Mouse (Mus musculus) liver, embryonic 11.5 days (tissue): ENCODE measurements at regions not wholly inside any gene's neighbourhood (a gene's known extent, or its start where the extent isn't known, plus 50 kb on each side); places are given as distances from the start of the nearest gene placed in this dataset.

Experiments used
- ATAC-seq: fragments of 200-750 bp; cut with Nextera tagmentation; replicated peaks from 2 replicates; pipeline ENCODE4 v1.8.0; 2017; ENCODE audit warnings: moderate number of reproducible peaks, mild to moderate bottlenecking, moderate TSS enrichment, moderate library complexity; ENCODE audit not compliant: low FRiP score
- DNase-seq: peaks from one replicate; pipeline ENCODE4 v3.0.0-alpha.2; 2017; ENCODE audit warnings: low spot score
- H3K27ac ChIP-seq: fragments of 300-500 bp; sonication (generic); 2 replicates; pipeline ENCODE4 v1.5.1; 2014; ENCODE audit warnings: mild to moderate bottlenecking, low read depth, low read length, control low read depth
- H3K27me3 ChIP-seq: fragments of 300-500 bp; sonication (generic); replicated peaks from 2 replicates; pipeline ENCODE4 v1.6.1; 2014; ENCODE audit warnings: low read length, mixed read lengths; ENCODE audit not compliant: control insufficient read depth, insufficient read depth
- H3K36me3 ChIP-seq: fragments of 300-500 bp; sonication (generic); 2 replicates; pipeline ENCODE4 v1.6.1; 2014; ENCODE audit warnings: mild to moderate bottlenecking, low read length, moderate library complexity, mixed read lengths; ENCODE audit not compliant: control insufficient read depth, insufficient read depth
- H3K4me1 ChIP-seq: fragments of 300-500 bp; sonication (generic); replicated peaks from 2 replicates; pipeline ENCODE4 v1.6.1; 2014; ENCODE audit warnings: low read length, mixed read lengths; ENCODE audit not compliant: control insufficient read depth, insufficient read depth
- H3K4me2 ChIP-seq: fragments of 300-500 bp; sonication (generic); 2 replicates; pipeline ENCODE4 v1.6.1; 2014; ENCODE audit warnings: mild to moderate bottlenecking, control low read depth, moderate library complexity
- H3K4me3 ChIP-seq: fragments of 300-500 bp; sonication (generic); 2 replicates; pipeline ENCODE4 v1.5.1; 2014; ENCODE audit warnings: low read depth, low read length, control low read depth
- H3K9ac ChIP-seq: fragments of 300-500 bp; sonication (generic); 2 replicates; pipeline ENCODE4 v1.6.1; 2014; ENCODE audit warnings: low read depth, low read length, control low read depth
- H3K9me3 ChIP-seq: fragments of 300-500 bp; sonication (generic); 2 replicates; pipeline ENCODE4 v1.6.1; 2016; ENCODE audit warnings: low read length, inconsistent platforms, mixed read lengths; ENCODE audit not compliant: control insufficient read depth
- WGBS: fragments of 180-500 bp; shearing (Covaris S2); extraction: QIAGEN DNeasy Blood & Tissue Kit; methylation state at CpG from one replicate; pipeline ENCODE4 v1.1.7; 2014; 5-methylcytosine and 5-hydroxymethylcytosine counted together

DNA sequence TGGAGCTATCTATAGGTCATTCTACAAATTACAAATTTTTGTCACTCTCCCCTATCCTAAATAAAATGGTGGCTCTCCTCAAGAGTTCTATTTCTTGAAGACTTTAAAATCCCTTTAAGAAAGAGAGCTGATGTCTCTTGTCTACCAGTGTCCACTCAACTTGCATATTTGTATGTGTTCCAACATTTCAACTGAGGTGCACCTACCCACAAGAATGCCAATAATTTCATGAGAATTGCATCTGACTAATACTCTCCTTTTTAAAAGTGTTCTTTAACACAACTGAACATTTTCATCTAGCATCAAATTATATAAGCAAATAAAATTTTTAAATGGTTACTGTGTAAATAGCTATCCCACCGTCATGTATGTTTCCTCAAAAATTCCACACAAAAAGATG, 206.3 kb upstream of the Nat3 start:
- no peak overlapping the region for H3K9ac ChIP-seq
- no peak for ATAC-seq
- H3K4me2 ChIP-seq = no peak overlapping the region
- H3K36me3 ChIP-seq = no peaks in the 10 kb centered on the region
- H3K27me3 ChIP-seq = no peaks in the 10 kb centered on the region
- no peaks in the 10 kb centered on the region for H3K4me1 ChIP-seq
- no peak overlapping the region for H3K27ac ChIP-seq
- H3K4me3 ChIP-seq = no peak overlapping the region
- 92% methylated on average over 1 of the region's 1 CpGs for WGBS
- DNase-seq = no peak
- H3K9me3 ChIP-seq = no peaks in the 10 kb centered on the region

DNA sequence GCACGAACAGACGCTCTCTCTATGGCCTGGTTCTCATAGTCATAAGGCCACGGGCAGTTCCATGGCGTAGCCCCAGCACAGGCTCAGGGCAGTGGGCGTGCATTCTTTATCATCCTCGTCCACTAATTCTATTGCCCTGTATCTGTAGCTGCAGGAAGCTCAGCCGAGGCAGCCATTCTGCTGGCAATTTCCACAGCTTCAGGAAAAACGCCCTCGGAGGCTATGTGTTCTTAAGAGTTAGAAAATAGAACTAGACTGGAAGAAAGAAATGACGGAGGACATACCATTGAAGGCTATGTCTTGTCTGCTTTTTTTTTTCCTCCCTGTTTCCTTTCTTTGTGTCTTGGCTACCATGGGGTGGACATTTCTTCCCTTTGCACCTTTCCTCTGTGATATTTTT, 205.0 kb upstream of the Nat3 start:
- Histone ChIP-seq H3K9me3 (no peaks in the 10 kb centered on the region), H3K4me2 (no peak overlapping the region), H3K27me3 (no peaks in the 10 kb centered on the region), H3K9ac (no peak overlapping the region), H3K4me1 (no peaks in the 10 kb centered on the region), H3K27ac (no peak overlapping the region), H3K36me3 (no peaks in the 10 kb centered on the region), H3K4me3 (no peak overlapping the region)
- DNase-seq (no peak), ATAC-seq (no peak)
- 85% methylated on average over 10 of the region's 10 CpGs for WGBS

DNA sequence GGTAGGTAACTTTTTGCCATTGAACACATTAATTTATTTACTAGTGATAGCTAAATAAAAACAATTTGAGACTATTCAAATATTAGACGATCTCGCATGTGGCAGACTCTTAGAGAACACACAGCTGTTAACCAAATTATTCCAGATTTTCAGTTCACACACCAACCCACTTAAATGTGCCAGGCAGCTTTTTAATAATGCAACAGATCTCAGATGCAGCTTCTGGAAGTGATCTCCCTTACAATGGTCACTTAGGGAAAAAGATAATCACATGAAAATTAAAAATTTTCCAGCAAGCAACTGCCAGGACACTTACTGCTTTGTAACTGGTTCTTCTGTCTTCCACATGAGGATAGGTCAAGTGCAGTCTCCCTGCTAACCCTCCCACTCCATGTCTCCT, 203.1 kb upstream of the Nat3 start:
- WGBS = 99% methylated on average over 2 of the region's 2 CpGs
- DNase-seq (no peak), ATAC-seq (no peak)
- Histone ChIP-seq H3K27me3 (no peaks in the 10 kb centered on the region), H3K9ac (no peak overlapping the region), H3K4me3 (no peak overlapping the region), H3K27ac (no peak overlapping the region), H3K4me2 (no peak overlapping the region), H3K36me3 (no peaks in the 10 kb centered on the region), H3K9me3 (no peaks in the 10 kb centered on the region), H3K4me1 (no peaks in the 10 kb centered on the region)

DNA sequence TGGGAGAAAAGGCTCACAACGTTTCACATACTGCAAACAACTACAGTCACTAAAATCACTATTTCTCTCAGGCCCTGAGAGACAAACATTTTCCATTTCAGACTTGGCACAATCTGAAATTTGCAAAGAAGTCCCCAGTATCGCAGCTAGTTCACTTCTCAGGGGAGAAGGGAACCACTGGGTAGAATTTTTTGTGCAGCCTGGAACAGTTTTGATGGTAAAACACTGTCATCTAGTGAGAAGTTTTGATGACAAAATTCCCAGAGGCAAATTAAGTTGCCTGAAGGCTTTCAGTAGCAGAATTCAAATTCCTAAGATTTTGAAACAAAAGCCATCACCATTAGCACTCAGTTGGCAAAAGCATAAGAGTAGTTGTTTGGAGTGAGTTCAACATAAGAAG, 195.2 kb upstream of the Nat3 start:
- H3K4me1 ChIP-seq = no peaks in the 10 kb centered on the region

DNA sequence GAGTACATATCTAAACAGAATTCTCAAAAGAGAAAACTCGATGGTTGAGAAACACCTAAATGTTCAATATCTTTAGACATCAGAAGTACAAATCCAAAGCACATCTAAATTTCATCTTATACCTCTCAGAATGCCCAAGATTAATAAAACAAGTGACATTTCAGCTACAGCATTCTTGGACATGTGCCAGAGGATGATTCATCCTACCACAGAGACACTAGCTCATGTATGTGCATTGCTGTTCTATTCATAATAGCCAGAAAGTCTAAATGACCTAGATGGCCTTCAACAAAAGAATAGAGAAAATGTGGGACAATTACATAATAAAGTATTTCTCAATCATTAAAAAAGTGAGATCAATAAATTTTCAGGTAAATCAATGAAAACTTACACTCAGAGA, 146.6 kb upstream of the Nat3 start:
- ATAC-seq (no peak), DNase-seq (no peak)
- no peak overlapping the region for H3K9ac ChIP-seq
- H3K9me3 ChIP-seq = no peaks in the 10 kb centered on the region
- H3K27me3 ChIP-seq = no peaks in the 10 kb centered on the region
- no peaks in the 10 kb centered on the region for H3K36me3 ChIP-seq
- H3K27ac ChIP-seq = no peak overlapping the region
- WGBS = 71% methylated on average over 1 of the region's 1 CpGs
- H3K4me2 ChIP-seq = no peak overlapping the region
- H3K4me3 ChIP-seq = no peak overlapping the region
- no peaks in the 10 kb centered on the region for H3K4me1 ChIP-seq

More for the DNA sequence above, 195.2 kb upstream of the Nat3 start:
- 73% methylated on average over 2 of the region's 2 CpGs for whole genome bisulfite sequencing
- Histone ChIP-seq H3K4me3 (no peak overlapping the region), H3K27me3 (no peaks in the 10 kb centered on the region), H3K27ac (no peak overlapping the region), H3K9me3 (no peaks in the 10 kb centered on the region), H3K36me3 (no peaks in the 10 kb centered on the region), H3K4me2 (no peak overlapping the region), H3K9ac (no peak overlapping the region)
- DNase-seq (no peak), ATAC-seq (no peak)

DNA sequence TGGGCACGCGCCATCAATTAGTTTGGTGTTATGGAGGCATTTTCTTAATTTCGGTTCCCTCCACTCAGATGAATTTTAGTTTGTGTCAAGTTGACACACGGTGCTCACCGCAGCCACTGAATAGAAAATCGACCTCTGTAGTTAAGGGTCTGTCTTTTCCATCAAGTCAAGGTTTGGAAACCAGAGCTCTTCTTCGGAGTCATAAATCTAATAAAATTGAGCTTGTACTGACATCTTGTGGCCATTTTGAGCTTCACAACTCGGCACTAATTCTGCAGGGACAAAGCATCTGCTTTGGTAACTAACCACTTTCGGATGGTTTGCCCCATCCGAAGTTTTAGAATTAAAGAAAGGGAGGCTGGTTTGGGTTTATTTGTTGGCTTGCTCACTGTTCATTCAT, 117.7 kb upstream of the Nat3 start:
- WGBS = 48% methylated on average over 10 of the region's 10 CpGs
- Histone ChIP-seq H3K9ac (no peak overlapping the region), H3K9me3 (no peaks in the 10 kb centered on the region), H3K27ac (no peak overlapping the region), H3K27me3 (no peaks in the 10 kb centered on the region), H3K4me2 (no peak overlapping the region), H3K36me3 (no peaks in the 10 kb centered on the region), H3K4me3 (no peak overlapping the region), H3K4me1 (no peaks in the 10 kb centered on the region)
- DNase-seq = no peak
- ATAC-seq = no peak

DNA sequence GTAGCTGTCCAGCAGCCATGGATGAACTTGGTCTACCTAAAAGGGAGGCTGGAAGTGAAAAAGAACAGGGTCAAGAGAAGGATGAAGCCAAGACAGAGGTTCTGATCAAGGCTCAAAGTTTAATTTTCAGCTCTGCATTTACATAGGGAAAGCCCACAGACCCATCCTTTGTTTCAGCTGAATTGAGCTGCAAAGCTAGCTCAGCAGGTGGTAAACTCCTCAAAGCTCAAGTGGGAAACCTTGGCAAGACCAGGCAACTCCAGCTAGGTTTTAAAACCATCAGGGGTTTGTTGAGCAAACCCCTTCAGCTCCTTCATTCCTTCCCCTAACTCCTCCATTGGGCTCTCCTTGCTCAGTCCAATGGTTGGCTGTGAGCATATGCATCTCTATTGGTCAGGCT, 108.8 kb upstream of the Nat3 start:
- H3K4me3 ChIP-seq = no peak overlapping the region
- no peak overlapping the region for H3K4me2 ChIP-seq
- ATAC-seq = no peak
- H3K36me3 ChIP-seq = no peaks in the 10 kb centered on the region
- DNase-seq = no peak
- no peaks in the 10 kb centered on the region for H3K4me1 ChIP-seq
- H3K27ac ChIP-seq = no peak overlapping the region
- H3K27me3 ChIP-seq = no peaks in the 10 kb centered on the region
- no peaks in the 10 kb centered on the region for H3K9me3 ChIP-seq
- H3K9ac ChIP-seq = no peak overlapping the region

DNA sequence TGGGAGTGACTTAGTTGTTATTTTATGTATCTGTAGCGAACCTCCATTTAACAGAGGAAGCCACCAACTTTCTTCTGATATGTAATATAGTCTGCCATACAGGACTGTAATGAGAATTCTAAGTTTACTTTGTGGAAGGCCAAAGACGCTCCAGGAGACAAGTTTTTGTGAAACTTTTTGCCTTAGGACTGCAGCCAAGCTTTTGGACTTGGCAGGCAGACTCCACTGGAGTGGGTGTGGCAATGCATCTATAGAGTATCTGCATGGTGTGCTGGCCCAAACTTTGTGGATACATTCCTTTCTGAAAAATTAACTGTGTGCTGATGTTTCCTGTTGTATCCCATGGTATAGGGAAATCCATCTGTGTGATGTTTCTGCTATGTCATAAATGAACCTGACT, 101.1 kb upstream of the Nat3 start:
- Histone ChIP-seq H3K4me3 (no peak overlapping the region), H3K36me3 (no peaks in the 10 kb centered on the region), H3K4me1 (no peaks in the 10 kb centered on the region), H3K27me3 (no peaks in the 10 kb centered on the region), H3K27ac (no peak overlapping the region), H3K4me2 (no peak overlapping the region), H3K9me3 (no peaks in the 10 kb centered on the region), H3K9ac (no peak overlapping the region)
- ATAC-seq (no peak), DNase-seq (no peak)
- 72% methylated on average over 2 of the region's 2 CpGs for WGBS
